Mouse (Mus musculus) embryonic facial prominence, embryonic 14.5 days (tissue): ENCODE results near the gene Pnmal1. TPM values are rescaled to one million over a fixed set of nuclear protein-coding genes. Genes with fewer than 3 reads are reported as not detected.
A peak's percentile ranks its signal among the peaks of the same experiment; 100 is the strongest.

Source experiments
- ATAC-seq: fragments of 200-750 bp; cut with Nextera tagmentation; 2 replicates; pipeline ENCODE4 v1.8.0; 2017; ENCODE audit warnings: low read depth, moderate number of reproducible peaks, moderate TSS enrichment
- DNase-seq: peaks from one replicate; pipeline ENCODE4 v3.0.0-alpha.2; 2015; ENCODE audit warnings: low spot score
- H3K27ac ChIP-seq: fragments of 300-500 bp; sonication (generic); replicated peaks from 2 replicates; pipeline ENCODE4 v1.5.1; 2014; ENCODE audit warnings: low read depth, mild to moderate bottlenecking, low read length, moderate library complexity
- H3K27me3 ChIP-seq: fragments of 300-500 bp; sonication (generic); replicated peaks from 2 replicates; pipeline ENCODE4 v1.6.1; 2014; ENCODE audit warnings: low read length; ENCODE audit not compliant: control insufficient read depth, insufficient read depth
- H3K36me3 ChIP-seq: fragments of 300-500 bp; sonication (generic); 2 replicates; pipeline ENCODE4 v1.6.1; 2014; ENCODE audit warnings: low read length, mixed read lengths; ENCODE audit not compliant: control insufficient read depth, insufficient read depth
- H3K4me1 ChIP-seq: fragments of 300-500 bp; sonication (generic); 2 replicates; pipeline ENCODE4 v1.6.1; 2014; ENCODE audit warnings: antibody characterized with exemption, low read length; ENCODE audit not compliant: control insufficient read depth, insufficient read depth
- H3K4me2 ChIP-seq: fragments of 300-500 bp; sonication (generic); 2 replicates; pipeline ENCODE4 v1.6.1; 2014; ENCODE audit warnings: low read depth, mild to moderate bottlenecking, low read length, moderate library complexity, mixed read lengths
- H3K4me3 ChIP-seq: fragments of 300-500 bp; sonication (generic); 2 replicates; pipeline ENCODE4 v1.5.1; 2014; ENCODE audit warnings: low read depth, mild to moderate bottlenecking, low read length
- H3K9ac ChIP-seq: fragments of 300-500 bp; sonication (generic); 2 replicates; pipeline ENCODE4 v1.6.1; 2014; ENCODE audit warnings: low read depth, mild to moderate bottlenecking, low read length, moderate library complexity, mixed read lengths
- H3K9me3 ChIP-seq: fragments of 300-500 bp; sonication (generic); 2 replicates; pipeline ENCODE4 v1.6.1; 2016; ENCODE audit warnings: low read length; ENCODE audit not compliant: control insufficient read depth
- WGBS: fragments of 180-500 bp; shearing (Covaris S2); extraction: QIAGEN DNeasy Blood & Tissue Kit; methylation state at CpG from one replicate; pipeline ENCODE4 v1.1.7; 2014; 5-methylcytosine and 5-hydroxymethylcytosine counted together
- polyA plus RNA-seq: library from polyadenylated mRNA; unstranded; fragments of >200 nt; fragmentation: Nextera tagmentation; extraction: Ambion mirVana; gene quantifications from 2 replicates; pipeline ENCODE4 v1.2.1, GENCODE M21; 2014

Gene Pnmal1
- polyA plus RNA-seq, 1 experiment from 2014 or later = 2.1 TPM

DNA sequence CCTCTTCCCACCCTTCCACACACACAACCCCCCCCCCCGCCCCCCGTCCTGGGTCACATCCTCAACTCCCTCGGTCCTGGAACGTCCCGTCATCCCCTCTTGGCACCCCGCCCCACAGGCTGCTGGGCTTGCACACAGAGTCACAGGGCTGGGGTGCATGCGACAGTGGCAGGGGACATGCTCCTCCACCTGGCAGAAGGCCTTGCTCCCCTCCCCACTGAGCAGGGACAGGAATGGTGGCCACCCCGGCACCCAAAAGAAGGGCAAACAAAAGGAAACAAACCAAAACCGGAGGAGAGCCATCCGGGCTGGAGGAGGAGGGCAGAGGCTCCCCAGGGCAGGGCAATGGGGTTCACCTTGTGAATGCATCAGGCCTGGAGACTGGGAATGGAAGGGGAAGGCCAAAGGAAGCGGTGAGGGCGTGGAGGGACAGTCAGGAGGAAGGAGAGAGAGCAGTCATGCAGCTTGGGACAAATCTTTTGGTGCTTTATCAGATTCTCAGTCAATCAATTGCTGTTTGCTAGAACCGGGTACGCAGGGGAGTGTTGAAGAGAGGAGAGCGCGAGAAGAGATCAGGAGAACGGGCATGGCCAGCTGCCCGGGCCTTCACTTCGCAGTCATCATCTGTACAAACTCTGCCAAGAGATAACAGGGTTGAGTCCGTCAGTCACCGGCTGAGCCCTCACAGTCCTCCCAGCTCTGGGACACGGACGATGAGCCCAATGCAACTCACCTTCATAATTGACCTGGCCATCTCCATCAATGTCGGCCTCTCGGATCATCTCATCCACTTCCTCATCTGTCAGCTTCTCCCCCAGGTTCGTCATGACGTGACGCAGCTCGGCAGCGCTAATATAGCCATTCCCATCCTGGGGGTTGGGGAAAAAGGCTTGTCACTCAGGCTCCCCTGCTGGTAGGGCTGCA, 42.9 kb upstream of the Pnmal1 start:
- no peak for DNase-seq
- no peak overlapping the region for H3K9ac ChIP-seq
- 86% methylated on average over 25 of the region's 30 CpGs for WGBS
- H3K4me1 ChIP-seq = peaks cover 24% of the 10 kb centered on the region
- H3K4me2 ChIP-seq = no peak overlapping the region
- H3K27ac ChIP-seq = no peak overlapping the region
- no peaks in the 10 kb centered on the region for H3K9me3 ChIP-seq
- no peaks in the 10 kb centered on the region for H3K27me3 ChIP-seq
- ATAC-seq = no peak
- no peak overlapping the region for H3K4me3 ChIP-seq
- H3K36me3 ChIP-seq = peaks cover 61% of the 10 kb centered on the region

DNA sequence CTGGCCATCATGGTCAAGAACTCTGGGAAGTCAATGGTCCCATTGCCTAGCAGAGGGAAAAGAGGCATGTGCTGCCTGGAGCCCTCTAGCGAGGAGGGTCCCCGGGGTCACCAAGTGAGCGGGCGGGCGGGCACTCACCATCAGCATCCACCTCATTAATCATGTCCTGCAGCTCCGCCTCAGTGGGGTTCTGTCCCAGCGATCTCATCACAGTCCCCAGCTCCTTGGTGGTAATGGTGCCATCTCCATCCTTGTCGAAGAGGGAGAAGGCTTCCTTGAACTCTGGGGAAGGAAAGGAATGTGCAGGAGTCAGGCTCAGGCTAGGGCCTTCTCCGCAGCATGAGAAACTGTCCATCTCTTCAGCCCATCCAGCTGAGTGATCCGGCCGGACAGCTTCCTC, 42.0 kb upstream of the Pnmal1 start:
- Histone ChIP-seq H3K27me3 (no peaks in the 10 kb centered on the region), H3K36me3 (peaks cover 61% of the 10 kb centered on the region), H3K27ac (no peak overlapping the region), H3K9ac (no peak overlapping the region), H3K4me3 (no peak overlapping the region), H3K4me1 (peaks cover 32% of the 10 kb centered on the region), H3K4me2 (no peak overlapping the region), H3K9me3 (no peaks in the 10 kb centered on the region)
- 83% methylated on average over 11 of the region's 11 CpGs for WGBS
- ATAC-seq (no peak), DNase-seq (no peak)

DNA sequence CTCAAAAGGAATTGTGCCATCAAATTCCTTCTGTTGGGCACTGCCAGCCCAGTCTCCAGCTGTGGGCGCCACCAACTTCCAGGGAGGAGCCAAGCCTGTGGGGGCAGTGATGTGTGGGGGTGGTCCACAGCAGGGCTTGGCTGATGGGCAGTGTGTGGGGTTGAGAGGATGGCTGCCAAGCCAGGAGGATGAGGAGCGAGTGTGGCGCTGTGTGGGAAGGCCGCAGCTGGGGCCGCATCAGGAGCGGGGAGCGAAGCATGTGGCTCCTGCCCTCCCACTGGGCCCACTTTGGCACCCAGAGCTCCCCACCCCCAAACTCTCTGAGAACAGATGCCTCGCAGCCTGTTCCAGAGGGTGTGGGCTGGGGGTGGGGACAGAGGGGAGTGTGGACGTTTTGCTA, 41.5 kb upstream of the Pnmal1 start:
- 84% methylated on average over 7 of the region's 9 CpGs for WGBS
- Histone ChIP-seq H3K27me3 (no peaks in the 10 kb centered on the region), H3K9me3 (no peaks in the 10 kb centered on the region), H3K4me1 (peaks cover 37% of the 10 kb centered on the region), H3K36me3 (peaks cover 61% of the 10 kb centered on the region), H3K9ac (no peak overlapping the region), H3K27ac (no peak overlapping the region), H3K4me2 (no peak overlapping the region), H3K4me3 (no peak overlapping the region)
- DNase-seq = no peak
- no peak for ATAC-seq

- H3K36me3 ChIP-seq = peaks cover 61% of the 10 kb centered on the region
- H3K9ac ChIP-seq = no peak overlapping the region
- DNase-seq (no peak), ATAC-seq (no peak)
- H3K4me3 ChIP-seq = no peak overlapping the region
- no peak overlapping the region for H3K27ac ChIP-seq
- H3K4me2 ChIP-seq = no peak overlapping the region
- H3K4me1 ChIP-seq = peaks cover 38% of the 10 kb centered on the region
- 70% methylated on average over 3 of the region's 3 CpGs for WGBS
- no peaks in the 10 kb centered on the region for H3K27me3 ChIP-seq
- no peaks in the 10 kb centered on the region for H3K9me3 ChIP-seq
Measured at GRCm38 (mm10) chr7:16918670-16919069, 40.8 kb upstream of the Pnmal1 start.

GRCm38 (mm10) chr7:16919395-16920149, 39.9 kb upstream of the Pnmal1 start:
- Histone ChIP-seq H3K9ac (peak overlapping the region; percentile 45; the same call in 1 of the 2 replicates), H3K4me1 (peaks cover 38% of the 10 kb centered on the region), H3K9me3 (no peaks in the 10 kb centered on the region), H3K27me3 (no peaks in the 10 kb centered on the region), H3K36me3 (peaks cover 56% of the 10 kb centered on the region), H3K27ac (peak overlapping the region; percentile 39), H3K4me2 (peak overlapping the region; percentile 17), H3K4me3 (peak overlapping the region; percentile 8; the same call in 1 of the 2 replicates)
- WGBS = 77% methylated on average over 13 of the region's 13 CpGs
- DNase-seq = no peak
- no peak for ATAC-seq

DNA sequence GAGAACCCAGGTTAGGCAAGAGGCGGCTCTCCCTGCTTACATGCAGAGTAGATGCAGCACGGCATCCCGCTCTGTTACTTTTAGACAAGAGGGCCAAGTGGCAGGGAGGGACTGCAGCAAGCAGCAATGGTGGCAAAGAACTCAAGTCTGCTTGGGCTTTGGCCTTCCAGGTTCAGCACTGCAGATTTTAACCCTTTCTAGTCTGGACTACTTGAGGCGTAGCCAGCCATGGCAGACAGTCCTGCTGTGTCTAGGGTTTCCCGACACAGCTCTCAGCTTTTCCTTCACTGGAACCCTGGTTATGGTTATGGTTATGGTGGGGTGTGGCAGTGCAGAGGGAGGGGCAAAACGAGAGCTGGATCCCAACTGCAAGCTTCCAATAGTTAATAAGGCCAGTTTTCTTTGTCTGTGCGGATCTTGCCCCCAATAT, 39.3 kb upstream of the Pnmal1 start:
- H3K4me2 ChIP-seq = peak overlapping the region; percentile 17
- no peaks in the 10 kb centered on the region for H3K9me3 ChIP-seq
- H3K4me3 ChIP-seq = peak overlapping the region; percentile 8; the same call in 1 of the 2 replicates
- WGBS = 68% methylated on average over 7 of the region's 7 CpGs
- ATAC-seq (no peak), DNase-seq (no peak)
- H3K27me3 ChIP-seq = no peaks in the 10 kb centered on the region
- H3K36me3 ChIP-seq = peaks cover 50% of the 10 kb centered on the region
- peak overlapping the region; percentile 45; the same call in 1 of the 2 replicates for H3K9ac ChIP-seq
- H3K27ac ChIP-seq = peak overlapping the region; percentile 39
- peaks cover 38% of the 10 kb centered on the region for H3K4me1 ChIP-seq

DNA sequence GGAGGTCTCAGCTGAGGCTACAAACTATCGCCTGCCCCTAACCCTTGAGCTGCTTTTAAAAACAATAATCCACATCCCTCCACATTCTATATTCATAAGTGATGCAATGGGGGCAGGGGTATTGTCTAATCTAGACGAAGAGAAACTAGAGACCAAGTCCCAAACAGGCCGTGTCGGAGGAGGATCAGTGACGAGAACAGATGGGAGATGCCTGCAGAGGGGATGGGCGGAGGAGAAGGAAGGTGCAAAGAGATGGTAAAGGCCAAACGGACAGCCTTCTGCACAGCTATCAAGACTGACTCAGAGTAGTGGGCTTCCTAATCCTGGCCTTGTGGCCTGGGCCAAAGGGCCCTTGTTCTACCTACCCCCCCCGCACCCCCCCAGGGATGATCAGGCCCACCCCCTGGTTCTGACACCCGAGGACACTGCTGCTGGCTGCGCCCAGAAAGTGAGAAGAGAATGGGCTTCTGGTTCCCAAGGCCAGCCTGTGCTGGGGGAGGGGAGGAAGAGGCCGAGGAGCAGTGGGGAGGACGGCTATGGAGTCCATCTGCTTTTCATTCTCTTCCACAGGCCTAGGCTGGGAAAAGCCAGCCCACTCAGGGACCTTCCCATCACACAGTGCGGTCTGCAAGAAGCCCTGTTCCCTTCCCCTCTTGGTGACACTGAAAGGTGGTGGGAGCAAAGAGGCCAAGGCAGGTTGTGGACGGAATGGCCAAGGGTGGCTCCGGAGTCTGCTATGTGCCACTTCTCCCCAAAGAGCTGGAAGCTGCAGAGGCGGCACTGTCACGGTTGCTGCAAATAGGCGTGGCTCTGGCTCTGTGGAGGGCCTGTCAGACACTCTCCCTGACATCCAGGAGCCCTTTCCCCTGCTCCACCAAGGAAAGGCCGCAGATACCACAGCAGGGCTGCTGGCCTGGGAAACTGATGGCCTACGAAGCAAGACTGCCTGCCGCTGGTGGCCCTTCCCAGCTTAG, 38.4 kb upstream of the Pnmal1 start:
- WGBS = 29% methylated on average over 18 of the region's 21 CpGs
- Histone ChIP-seq H3K4me1 (peaks cover 38% of the 10 kb centered on the region), H3K9ac (peak overlapping the region; percentile 97), H3K36me3 (peaks cover 40% of the 10 kb centered on the region), H3K27me3 (no peaks in the 10 kb centered on the region), H3K9me3 (no peaks in the 10 kb centered on the region), H3K4me3 (peak overlapping the region; percentile 99), H3K27ac (peak overlapping the region; percentile 96), H3K4me2 (peak overlapping the region; percentile 92)
- DNase-seq (peak; percentile 72), ATAC-seq (no peak)

GRCm38 (mm10) chr7:16921881-16922335, 37.6 kb upstream of the Pnmal1 start:
- Histone ChIP-seq H3K27me3 (no peaks in the 10 kb centered on the region), H3K9me3 (no peaks in the 10 kb centered on the region), H3K9ac (peak overlapping the region; percentile 97), H3K4me3 (peak overlapping the region; percentile 99), H3K4me2 (peak overlapping the region; percentile 92), H3K27ac (peak overlapping the region; percentile 96), H3K36me3 (peaks cover 32% of the 10 kb centered on the region), H3K4me1 (peaks cover 38% of the 10 kb centered on the region)
- DNase-seq (no peak), ATAC-seq (no peak)
- 16% methylated on average over 5 of the region's 6 CpGs for WGBS
